Mouse (Mus musculus): ENCODE results near the gene H2afy2.

DNA sequence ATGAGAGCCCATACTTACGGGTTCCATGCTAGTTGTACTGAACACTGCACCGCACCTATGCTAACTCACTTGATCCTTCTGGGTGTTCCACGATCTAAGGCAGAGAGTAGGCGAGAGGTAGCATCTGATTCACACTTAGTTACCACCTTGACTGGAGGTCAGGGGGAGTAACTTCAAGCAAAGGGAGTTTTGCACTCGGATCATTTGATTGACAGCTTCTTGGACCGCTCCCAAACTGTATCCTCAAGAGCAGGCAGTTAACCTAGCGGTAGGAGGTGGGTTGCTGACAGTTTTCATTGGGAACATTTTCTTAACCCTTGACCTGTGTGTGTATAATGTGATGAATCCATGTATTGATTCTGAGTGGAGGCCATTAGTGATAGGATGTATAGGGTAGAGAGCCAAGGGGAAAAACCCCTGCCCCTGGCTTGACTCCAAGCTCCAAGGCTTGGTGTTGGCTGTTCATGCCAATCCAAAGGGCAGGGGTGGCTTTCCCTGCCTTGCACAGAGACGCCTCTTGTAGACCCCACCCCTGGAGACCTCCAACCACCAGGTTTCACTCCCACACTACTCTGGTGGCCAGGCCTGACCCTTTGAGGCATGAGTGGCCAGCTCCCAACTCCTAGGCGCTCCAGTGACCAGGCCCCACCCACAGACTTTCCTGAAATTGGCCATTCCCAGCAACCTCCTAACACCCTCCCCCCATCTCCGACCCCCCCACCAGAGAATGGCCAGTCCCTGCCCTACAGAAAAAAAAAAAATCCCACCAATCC, 3.8 kb upstream of the H2afy2 start:
- no peak for TF ChIP-seq CTCF (IDR thresholded peaks at IDR 0.05; ENCODE audit: low read depth, low read length)
- no peak for TF ChIP-seq POLR2A (IDR thresholded peaks at IDR 0.05; ENCODE audit: extremely low read depth, insufficient read depth, low read length)

All from liver, adult 2 months (tissue).